Mouse (Mus musculus) B cell, adult (primary cell): Measurements from ENCODE around the gene Tlr3. TPM values are rescaled to one million over a fixed set of nuclear protein-coding genes. Genes with fewer than 3 reads are reported as not detected.

ENCODE experiments used
- total RNA-seq: library from RNA; stranded (reverse); gene quantifications from 4 replicates; pipeline ENCODE4 v1.2.4, GENCODE M21; 2023; ENCODE audit not compliant: inconsistent age

Tlr3 gene
- 18.1 to 23.4 TPM (median 20.0 TPM) in 4 replicates for total RNA-seq

GRCm38 (mm10) chr8:45410882-45411281 is at the start of gene Tlr3:
Gene Tlr3 (minus strand): TSS chr8:45411080.

DNA sequence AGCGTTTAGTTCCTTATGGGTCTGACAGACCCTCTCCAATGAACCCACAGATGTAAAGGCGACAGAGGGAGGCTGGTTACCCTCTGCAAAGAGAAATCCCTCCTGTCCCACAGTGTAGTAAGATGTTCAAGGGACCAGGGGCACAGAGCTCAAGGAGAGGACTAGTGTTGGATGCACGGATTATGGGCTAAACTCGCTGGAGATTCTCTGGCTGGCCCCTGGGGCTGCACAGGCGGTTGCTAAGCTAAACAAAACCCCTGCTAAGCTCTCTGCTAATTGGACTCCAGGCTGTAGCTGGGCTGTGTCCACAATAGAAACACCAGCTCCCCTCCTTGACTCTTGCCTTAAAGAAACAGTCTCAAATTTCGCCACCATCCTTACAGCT is 28.9 kb downstream of the Tlr3 start, which contains the start of gene Fam149a:
TSS of gene Fam149a (minus strand) at position 329 of the 385 bp plus-strand sequence.

Other genes starting within 250 kb of the Tlr3 start
- not detected in 4 replicates for gene F11, start 149.0 kb downstream of the Tlr3 start, total RNA-seq
- 0.13 TPM in 1 of 4 replicates, not detected in the others for gene Klkb1, start 116.2 kb downstream of the Tlr3 start, total RNA-seq
- gene Gm45753, start 102.6 kb downstream of the Tlr3 start, total RNA-seq = not detected in 4 replicates
- 8.0 to 8.6 TPM (median 8.1 TPM) in 4 replicates for gene Cyp4v3, start 77.9 kb downstream of the Tlr3 start, total RNA-seq
- 0.63 to 1.4 TPM (median 0.98 TPM) in 4 replicates for gene Fam149a, start 28.8 kb downstream of the Tlr3 start, total RNA-seq
- gene Sorbs2, start 96.7 kb upstream of the Tlr3 start, total RNA-seq = 9.9 to 11.6 TPM (median 10.9 TPM) in 4 replicates